Mouse (Mus musculus) CH12.LX (cell line): ENCODE measurements around the gene Pfkfb3. TPM values are rescaled to one million over a fixed set of nuclear protein-coding genes. Genes with fewer than 3 reads are reported as not detected.

Experiments used
- DNase-seq: peaks from one replicate; pipeline ENCODE4 v3.0.0-alpha.2; 2013; ENCODE audit errors: extremely low read depth
- H3K27ac ChIP-seq: 2 replicates; pipeline ENCODE4 v1.5.1; 2012; ENCODE audit warnings: low read depth, mild to moderate bottlenecking, control low read depth, moderate library complexity; ENCODE audit not compliant: insufficient read depth
- H3K27me3 ChIP-seq: replicated peaks from 2 replicates; pipeline ENCODE3; 2012; ENCODE audit warnings: inconsistent platforms
- H3K36me3 ChIP-seq, 2 experiments: replicated peaks in 1 of 2; 2 replicates each; pipeline versions ENCODE3 to v1.6.1; 2012; ENCODE audit warnings: inconsistent platforms in 1 of 2, low read length in 1 of 2, mild to moderate bottlenecking in 1 of 2, mixed read lengths in 1 of 2, moderate library complexity in 1 of 2; ENCODE audit not compliant: control insufficient read depth in 1 of 2, insufficient read depth in 1 of 2
- H3K4me1 ChIP-seq, 2 experiments: 2 replicates each; pipeline ENCODE4 v1.6.1; 2012; ENCODE audit warnings: inconsistent platforms in 1 of 2, moderate library complexity in 1 of 2; ENCODE audit not compliant: insufficient read depth in 2 of 2, control insufficient read depth in 1 of 2
- H3K4me2 ChIP-seq: 2 replicates; pipeline ENCODE4 v1.6.1; 2012; ENCODE audit warnings: low read depth, mild to moderate bottlenecking, control low read depth; ENCODE audit not compliant: poor library complexity, insufficient read depth, severe bottlenecking
- H3K4me3 ChIP-seq, 3 experiments: fragments of 150-350 bp in 1 of 3; sonication (generic) in 1 of 3; replicated peaks in 1 of 3; 2 replicates each; pipeline versions ENCODE3 to v1.5.1; 2011 to 2012; ENCODE audit warnings: low read depth in 2 of 3, low read length in 2 of 3, mild to moderate bottlenecking in 2 of 3, moderate library complexity in 2 of 3, control low read depth in 1 of 3, improper control_type of control experiment in 1 of 3, inconsistent platforms in 1 of 3, mixed read lengths in 1 of 3; ENCODE audit not compliant: poor library complexity in 1 of 3
- H3K79me2 ChIP-seq: replicated peaks from 2 replicates; pipeline ENCODE4 v1.6.1; 2012; ENCODE audit warnings: mild to moderate bottlenecking, moderate library complexity; ENCODE audit not compliant: control insufficient read depth, poor library complexity, insufficient read depth, severe bottlenecking; ENCODE audit errors: extremely low read depth
- H3K9ac ChIP-seq: 2 replicates; pipeline ENCODE4 v1.6.1; 2012; ENCODE audit warnings: low read depth, mild to moderate bottlenecking, control low read depth, moderate library complexity; ENCODE audit not compliant: insufficient read depth
- H3K9me3 ChIP-seq: replicated peaks from 2 replicates; pipeline ENCODE3; 2012; ENCODE audit warnings: low read length, inconsistent platforms, mixed read lengths
- CHD1 ChIP-seq: IDR thresholded peaks from 2 replicates; pipeline ENCODE4 v1.6.1; 2012; ENCODE audit warnings: low read depth, low read length, improper control_type of control experiment, inconsistent platforms
- E2F4 ChIP-seq: IDR thresholded peaks from 2 replicates; pipeline ENCODE4 v1.6.1; 2011; ENCODE audit warnings: low read depth, low read length, improper control_type of control experiment; ENCODE audit not compliant: insufficient replicate concordance
- GABPA ChIP-seq: IDR thresholded peaks from 2 replicates; pipeline ENCODE4 v1.6.1; 2012; ENCODE audit warnings: low read depth, low read length, improper control_type of control experiment, inconsistent platforms; ENCODE audit not compliant: insufficient replicate concordance
- IRF4 ChIP-seq: IDR thresholded peaks from 2 replicates; pipeline ENCODE4 v1.6.1; 2014; ENCODE audit warnings: low read depth, mild to moderate bottlenecking, inconsistent platforms, low read length, improper control_type of control experiment
- JUND ChIP-seq: conservative IDR thresholded peaks from 2 replicates; pipeline ENCODE4 v1.6.1; 2011; ENCODE audit warnings: low read depth, low read length, improper control_type of control experiment
- MAFK ChIP-seq: IDR thresholded peaks from 2 replicates; pipeline ENCODE4 v1.6.1; 2011; ENCODE audit warnings: low read length, improper control_type of control experiment; ENCODE audit not compliant: insufficient replicate concordance
- MAX ChIP-seq: IDR thresholded peaks from 2 replicates; pipeline ENCODE4 v1.6.1; 2011; ENCODE audit warnings: low read length, improper control_type of control experiment
- MAZ ChIP-seq: IDR thresholded peaks from 2 replicates; pipeline ENCODE4 v1.6.1; 2012; ENCODE audit warnings: low read depth, mild to moderate bottlenecking, inconsistent platforms, low read length, improper control_type of control experiment, moderate library complexity
- MEF2A ChIP-seq: IDR thresholded peaks from 2 replicates; pipeline ENCODE4 v1.6.1; 2014; ENCODE audit warnings: low read depth, mild to moderate bottlenecking, inconsistent platforms, low read length, improper control_type of control experiment, borderline replicate concordance
- MXI1 ChIP-seq: IDR thresholded peaks from 2 replicates; pipeline ENCODE4 v1.6.1; 2011; ENCODE audit warnings: mild to moderate bottlenecking, low read depth, low read length, improper control_type of control experiment
- NRF1 ChIP-seq: IDR thresholded peaks from 2 replicates; pipeline ENCODE4 v1.6.1; 2014; ENCODE audit warnings: low read depth, mild to moderate bottlenecking, inconsistent platforms, low read length, improper control_type of control experiment, moderate library complexity
- PAX5 ChIP-seq: IDR thresholded peaks from 2 replicates; pipeline ENCODE4 v1.6.1; 2012; ENCODE audit warnings: low read length, inconsistent platforms, mixed read lengths
- POLR2AphosphoS2 ChIP-seq: IDR thresholded peaks from 2 replicates; pipeline ENCODE4 v1.6.1; 2011; ENCODE audit warnings: low read depth, low read length, improper control_type of control experiment
- RCOR1 ChIP-seq: conservative IDR thresholded peaks from 2 replicates; pipeline ENCODE4 v1.6.1; 2012; ENCODE audit warnings: low read depth, mild to moderate bottlenecking, inconsistent platforms, low read length, improper control_type of control experiment
- SMC3 ChIP-seq: IDR thresholded peaks from 2 replicates; pipeline ENCODE4 v1.6.1; 2011; ENCODE audit warnings: low read depth, low read length, improper control_type of control experiment
- TBP ChIP-seq: conservative IDR thresholded peaks from 2 replicates; pipeline ENCODE4 v1.6.1; 2011; ENCODE audit warnings: low read depth, low read length, improper control_type of control experiment
- TCF12 ChIP-seq: IDR thresholded peaks from 2 replicates; pipeline ENCODE4 v1.6.1; 2014; ENCODE audit warnings: low read depth, mild to moderate bottlenecking, inconsistent platforms, low read length, improper control_type of control experiment
- USF1 ChIP-seq: IDR thresholded peaks from 2 replicates; pipeline ENCODE4 v1.6.1; 2014; ENCODE audit warnings: low read depth, mild to moderate bottlenecking, inconsistent platforms, low read length, improper control_type of control experiment
- USF2 ChIP-seq: conservative IDR thresholded peaks from 2 replicates; pipeline ENCODE4 v1.6.1; 2011; ENCODE audit warnings: low read depth, low read length, improper control_type of control experiment
- ZC3H11A ChIP-seq: IDR thresholded peaks from 2 replicates; pipeline ENCODE4 v1.6.1; 2012; ENCODE audit warnings: low read depth, mild to moderate bottlenecking, inconsistent platforms, low read length, improper control_type of control experiment
- ZKSCAN1 ChIP-seq: IDR thresholded peaks from 2 replicates; pipeline ENCODE4 v1.6.1; 2012; ENCODE audit warnings: low read depth, inconsistent platforms, low read length, improper control_type of control experiment, borderline replicate concordance
- ZMIZ1 ChIP-seq: IDR thresholded peaks from 2 replicates; pipeline ENCODE4 v1.6.1; 2012; ENCODE audit warnings: low read depth, mild to moderate bottlenecking, inconsistent platforms, low read length, improper control_type of control experiment
- ZNF384 ChIP-seq: IDR thresholded peaks from 2 replicates; pipeline ENCODE4 v1.6.1; 2012; ENCODE audit warnings: low read depth, low read length, improper control_type of control experiment, inconsistent platforms
- dilution Hi-C: fragments of 300-500 bp; cut with MboI; formaldehyde crosslinking; loops from 2 replicates; pipeline ENCODE4 v1.14.3; 2020; ENCODE audit warnings: low sequenced_read_pairs; ENCODE audit not compliant: extremely low pct_unique_long_range_greater_than_20kb, extremely low pct_ligation_motif_present
- in situ Hi-C: fragments of 300-500 bp; cut with MboI; formaldehyde crosslinking; loops from 3 replicates; pipeline ENCODE4 v1.14.3; 2019; ENCODE audit warnings: low sequenced_read_pairs, low pct_ligation_motif_present, low pct_unique_long_range_greater_than_20kb, mixed read lengths
- polyA plus RNA-seq: library from polyadenylated mRNA; unstranded; fragments of >175 nt; gene quantifications from 2 replicates; pipeline ENCODE4 v1.2.1, GENCODE M21; 2012; ENCODE audit warnings: low read depth; ENCODE audit not compliant: insufficient read length
- total RNA-seq, 2 experiments: library from RNA; depleted of rRNA; stranded (reverse); fragments of 300-350 nt in 1 of 2; fragments of >200 nt in 1 of 2; gene quantifications; 2 replicates each; pipeline ENCODE4 v1.2.3; 2012 to 2014

Gene Pfkfb3
- total and polyA plus RNA-seq, 3 experiments = 6.5 to 17.2 (median 6.7) TPM

DNA sequence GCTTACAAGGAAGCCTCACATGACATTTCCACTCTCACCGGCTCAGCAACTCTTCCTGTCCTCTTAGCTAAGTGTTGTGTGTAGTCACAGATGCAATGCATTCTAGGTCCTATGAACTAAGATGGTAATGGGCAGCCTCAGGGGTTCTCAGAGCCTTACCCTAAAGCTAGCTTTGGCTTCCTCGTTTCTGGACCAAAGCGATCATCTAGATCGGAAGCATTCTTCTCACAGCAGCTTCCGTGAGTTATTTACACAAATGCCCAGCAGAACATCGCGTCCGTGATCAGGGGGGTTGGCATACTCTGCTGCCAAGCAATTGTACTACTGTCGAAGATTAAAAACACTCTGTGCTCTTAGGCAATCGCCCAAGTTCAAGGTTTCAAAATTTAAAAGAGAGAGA, 19.1 kb downstream of the Pfkfb3 start:
- no peaks in the 10 kb centered on the region for H3K27me3 ChIP-seq
- no peak for DNase-seq
- no peak overlapping the region for H3K27ac ChIP-seq
- H3K79me2 ChIP-seq = no peaks in the 10 kb centered on the region
- peaks cover 4 to 25% of the 10 kb centered on the region in 2 experiments for H3K4me1 ChIP-seq
- TF ChIP-seq MEF2A = no peak
- no peak for TF ChIP-seq PAX5
- TF ChIP-seq ZMIZ1 = no peak
- TF ChIP-seq E2F4 = no peak
- TF ChIP-seq TCF12 = no peak
- no peak for TF ChIP-seq POLR2AphosphoS2
- dilution Hi-C loops (no loop called here), in situ Hi-C loops (no loop called here)
- peak overlapping the region; percentile 31; the same call in 1 of the 2 replicates for H3K9ac ChIP-seq
- no peaks in the 10 kb centered on the region for H3K9me3 ChIP-seq
- peaks cover 0 to 37% of the 10 kb centered on the region in 2 experiments for H3K36me3 ChIP-seq
- H3K4me3 ChIP-seq = no peak overlapping the region
- 0 out of 2 replicates have a peak overlapping the region, but pooled peaks have one; percentile 4 for H3K4me2 ChIP-seq

DNA sequence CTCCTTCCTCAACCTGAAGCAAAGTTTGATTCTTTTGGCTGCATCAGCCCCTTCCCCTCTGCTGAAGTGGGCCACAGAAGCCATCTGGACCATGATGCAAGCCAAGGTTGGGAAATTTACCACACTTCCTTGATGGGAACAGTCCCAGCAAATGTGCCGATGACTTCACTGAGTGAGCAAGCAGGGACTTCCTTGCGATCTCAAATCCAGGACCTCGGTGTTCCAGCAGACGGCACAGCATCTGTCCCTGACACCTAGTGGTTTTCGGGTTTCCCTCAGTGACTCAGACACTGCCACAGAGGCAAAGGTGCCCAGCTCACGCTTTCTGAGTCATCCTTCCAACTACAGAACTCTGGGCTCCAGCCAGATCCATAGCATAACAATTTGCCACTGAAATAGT, 23.8 kb downstream of the Pfkfb3 start:
- H3K4me3 ChIP-seq = no peak overlapping the region
- dilution Hi-C loops = no loop called here
- DNase-seq = no peak

DNA sequence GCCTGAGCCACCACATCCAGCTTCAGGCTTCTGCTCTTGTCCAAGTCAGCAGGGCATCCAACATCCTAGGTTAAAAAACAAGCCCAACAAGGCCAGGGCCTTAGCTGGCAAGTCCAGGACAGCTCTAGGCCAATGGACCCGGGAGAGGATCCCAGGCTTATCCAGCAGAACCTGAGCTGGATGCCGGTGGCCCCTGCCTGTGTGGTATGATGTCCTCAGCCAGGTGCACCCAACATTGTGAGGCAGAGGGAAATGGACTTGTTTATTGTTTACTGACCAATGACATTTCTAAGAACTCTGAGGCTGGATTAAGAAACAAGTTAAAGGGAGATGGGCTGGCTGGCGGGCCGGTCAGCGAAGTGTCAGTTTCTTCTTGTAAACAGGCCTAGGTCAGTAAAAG, 27.8 kb downstream of the Pfkfb3 start:
- Histone ChIP-seq H3K27me3 (no peaks in the 10 kb centered on the region), H3K36me3 (peaks cover 0 to 17% of the 10 kb centered on the region in 2 experiments), H3K4me2 (no peak overlapping the region), H3K27ac (no peak overlapping the region), H3K9me3 (no peaks in the 10 kb centered on the region), H3K4me3 (no peak overlapping the region), H3K9ac (no peak overlapping the region), H3K4me1 (peaks cover 20 to 54% of the 10 kb centered on the region in 2 experiments), H3K79me2 (no peaks in the 10 kb centered on the region)
- in situ Hi-C loops = no loop called here
- dilution Hi-C loops = no loop called here
- TF ChIP-seq NRF1 (no peak), ZKSCAN1 (no peak), ZC3H11A (no peak), IRF4 (no peak), JUND (no peak), USF1 (no peak), GABPA (no peak), MXI1 (no peak)
- DNase-seq = no peak

More for the DNA sequence above, 23.8 kb downstream of the Pfkfb3 start:
- peaks cover 4 to 26% of the 10 kb centered on the region in 2 experiments for H3K4me1 ChIP-seq
- in situ Hi-C loops = no loop called here
- no peak overlapping the region for H3K27ac ChIP-seq
- no peak overlapping the region for H3K4me2 ChIP-seq
- TF ChIP-seq MAFK (no peak), RCOR1 (no peak), PAX5 (no peak), ZNF384 (no peak), TCF12 (no peak), MAX (no peak), ZMIZ1 (no peak), POLR2AphosphoS2 (no peak), E2F4 (no peak), TBP (no peak), CHD1 (no peak), USF2 (no peak), MAZ (no peak), SMC3 (no peak), MEF2A (no peak), MXI1 (no peak), JUND (no peak)
- TF ChIP-seq, all 38 proteins: peak for 0
- Histone ChIP-seq H3K27me3 (no peaks in the 10 kb centered on the region), H3K9me3 (no peaks in the 10 kb centered on the region), H3K9ac (no peak overlapping the region), H3K36me3 (peaks cover 0 to 26% of the 10 kb centered on the region in 2 experiments), H3K79me2 (no peaks in the 10 kb centered on the region)
